Mouse (Mus musculus): ENCODE measurements around the gene Vsx2. TPM values are rescaled to one million over a fixed set of nuclear protein-coding genes. Genes with fewer than 3 reads are reported as not detected.

The Vsx2 gene
- total RNA-seq, 2 experiments from 2014 or later = not detected

GRCm38 (mm10) chr12:84546577-84547085, 22.9 kb upstream of the Vsx2 start:
- intact Hi-C loops (cut with DNase I) = no loop called here
- no peak overlapping the region for H3K4me3 ChIP-seq
- no peak overlapping the region for H3K27ac ChIP-seq
- no peak for DNase-seq
- TF ChIP-seq CTCF (IDR thresholded peaks at IDR 0.05) = no peak

DNA sequence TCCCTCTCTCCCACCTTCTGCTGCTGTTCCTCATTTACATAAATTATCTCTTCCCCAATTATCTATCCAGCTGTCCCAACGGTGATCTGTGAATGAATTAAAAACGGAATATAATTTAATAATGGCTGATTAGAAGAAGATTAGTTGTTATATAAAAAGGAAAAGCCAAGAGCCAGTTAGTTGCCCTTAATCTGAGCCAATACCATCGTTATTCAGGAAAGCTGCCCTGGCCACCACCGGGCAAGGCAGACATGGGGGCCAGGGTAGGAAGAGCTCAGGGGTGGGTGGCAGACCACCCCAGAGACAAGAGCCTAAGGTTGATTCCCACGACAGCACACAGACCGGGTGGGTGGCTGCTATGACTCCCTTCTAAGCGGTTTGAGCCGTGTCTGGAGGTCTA, 21.3 kb upstream of the Vsx2 start:
- no peak for DNase-seq
- no peak overlapping the region for H3K27ac ChIP-seq
- no peak for TF ChIP-seq CTCF (IDR thresholded peaks at IDR 0.05)
- H3K4me3 ChIP-seq = no peak overlapping the region
- intact Hi-C loops (cut with DNase I) = no loop called here

DNA sequence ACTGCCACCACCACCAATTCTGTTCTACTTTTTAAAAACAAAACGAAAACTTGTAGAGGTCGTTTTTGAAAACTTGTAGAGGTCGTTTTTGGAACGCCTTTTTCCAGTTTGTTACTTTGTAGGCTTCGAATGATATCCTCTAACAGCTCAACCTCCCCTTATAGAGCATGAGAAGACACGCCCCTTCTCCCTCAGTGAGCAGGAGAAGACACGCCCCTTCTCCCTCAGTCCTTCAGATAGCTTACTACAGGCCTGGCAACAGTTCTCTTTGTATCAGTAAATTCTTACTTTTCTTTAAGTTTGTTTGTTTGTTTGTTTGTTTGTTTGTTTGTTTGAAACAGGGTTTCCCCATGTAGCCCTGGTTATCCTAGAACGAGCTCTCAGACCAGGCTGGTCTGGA, 14.3 kb upstream of the Vsx2 start:
- Histone ChIP-seq H3K27ac (no peak overlapping the region), H3K4me3 (no peak overlapping the region)
- no peak for DNase-seq
- intact Hi-C loops (cut with DNase I) = no loop called here
- TF ChIP-seq CTCF (IDR thresholded peaks at IDR 0.05) = no peak

DNA sequence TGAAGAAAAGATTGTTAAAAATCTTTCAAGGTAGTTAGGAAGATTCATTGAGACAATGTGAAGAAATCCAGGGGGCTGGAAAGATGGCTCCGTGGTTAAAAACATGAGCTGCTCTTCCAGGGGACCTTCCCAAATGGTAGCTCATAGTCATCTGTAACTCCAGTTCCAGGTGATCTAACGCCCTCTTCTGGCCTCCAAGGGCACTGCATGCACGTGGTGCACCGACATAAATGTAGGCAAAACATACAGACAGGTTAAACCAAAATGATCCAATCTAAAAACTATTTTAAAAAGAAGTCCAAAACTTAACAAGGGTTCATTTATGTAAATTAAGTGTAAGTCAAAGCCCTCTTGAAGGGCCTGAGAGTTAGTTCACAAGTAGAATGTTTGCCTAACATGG, 7.0 kb upstream of the Vsx2 start:
- Histone ChIP-seq H3K4me3 (no peak overlapping the region), H3K27ac (no peak overlapping the region)
- TF ChIP-seq CTCF (IDR thresholded peaks at IDR 0.05) = peak; percentile 17; the same call in 1 of the 2 replicates
- no peak for DNase-seq
- intact Hi-C loops (cut with DNase I) = no loop called here

- H3K4me3 ChIP-seq = no peak overlapping the region
- no peak overlapping the region for H3K27ac ChIP-seq
- DNase-seq = no peak
- intact Hi-C loops (cut with DNase I) = no loop called here
- TF ChIP-seq CTCF (IDR thresholded peaks at IDR 0.05) = no peak
These were observed 2.0 kb upstream of the Vsx2 start for GRCm38 (mm10) chr12:84567576-84567975.

- no peak for DNase-seq
- TF ChIP-seq CTCF (IDR thresholded peaks at IDR 0.05) = no peak
- intact Hi-C loops (cut with DNase I) = no loop called here
- H3K4me3 ChIP-seq = no peak overlapping the region
- no peak overlapping the region for H3K27ac ChIP-seq
These were observed 573 bp downstream of the Vsx2 start for GRCm38 (mm10) chr12:84569976-84570693.

DNA sequence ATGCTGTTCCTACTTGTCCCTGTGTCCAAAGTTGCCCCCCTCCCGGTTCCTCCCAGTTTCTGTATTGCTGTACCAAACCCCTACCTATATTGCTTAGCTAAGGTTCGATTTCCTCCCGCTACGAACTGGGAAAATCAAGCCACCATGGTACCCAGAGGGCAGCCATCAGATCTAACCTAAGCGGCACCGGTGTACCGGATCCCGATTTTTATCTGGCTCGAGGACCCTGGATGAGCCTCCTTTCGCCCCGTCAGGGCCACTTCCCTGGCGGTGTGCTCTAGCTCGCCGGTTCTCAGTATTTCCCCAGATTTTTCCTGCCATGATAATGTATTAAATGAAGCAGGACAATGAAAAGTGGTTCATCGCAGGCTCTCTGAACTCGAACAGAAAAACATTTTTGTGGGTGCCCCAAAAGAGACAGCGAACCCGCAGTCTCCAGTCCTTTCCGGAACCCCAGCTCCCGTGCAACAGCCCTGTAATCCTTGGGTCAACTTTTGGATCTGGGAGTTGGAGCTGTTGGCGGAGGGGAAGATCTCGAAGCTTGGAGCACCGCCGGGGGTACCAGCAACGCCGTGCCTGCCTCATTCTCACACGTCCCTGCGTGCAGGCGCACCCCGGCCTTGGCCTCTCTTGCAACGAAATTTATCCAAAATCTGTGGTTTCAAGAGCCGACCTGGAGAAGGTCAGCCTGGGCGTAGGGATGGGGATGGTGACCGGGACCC, 1.3 kb downstream of the Vsx2 start:
- TF ChIP-seq CTCF (IDR thresholded peaks at IDR 0.05) = no peak
- no peak for DNase-seq
- H3K4me3 ChIP-seq = 0 out of 2 replicates have a peak overlapping the region, but pooled peaks have one; percentile 0
- intact Hi-C loops (cut with DNase I) = no loop called here
- no peak overlapping the region for H3K27ac ChIP-seq

GRCm38 (mm10) chr12:84571466-84572340, 2.1 kb downstream of the Vsx2 start:
- no peak for TF ChIP-seq CTCF (IDR thresholded peaks at IDR 0.05)
- Histone ChIP-seq H3K27ac (no peak overlapping the region), H3K4me3 (peak overlapping the region; percentile 0; the same call in 1 of the 2 replicates)
- DNase-seq = peak; percentile 23
- intact Hi-C loops (cut with DNase I) = no loop called here

DNA sequence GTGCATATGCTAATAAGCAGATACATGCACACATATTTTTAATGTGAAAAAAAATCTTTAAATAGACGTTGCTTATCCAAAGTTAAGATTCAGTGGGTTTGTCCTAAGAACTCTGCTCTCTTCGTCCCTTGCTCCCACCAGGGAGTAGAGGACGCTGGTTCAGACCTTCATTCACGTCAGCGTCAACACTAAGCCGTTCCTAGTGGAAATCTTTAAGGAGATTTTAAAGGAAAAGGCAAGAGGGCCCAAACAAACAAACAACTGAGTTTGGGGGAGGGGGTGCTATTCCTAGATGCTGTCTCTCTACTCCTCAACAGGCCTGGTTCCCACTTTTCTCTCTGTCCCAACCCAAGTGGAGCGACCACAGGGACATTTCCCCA, 2.8 kb downstream of the Vsx2 start:
- Histone ChIP-seq H3K27ac (no peak overlapping the region), H3K4me3 (no peak overlapping the region)
- intact Hi-C loops (cut with DNase I) = no loop called here
- no peak for DNase-seq
- no peak for TF ChIP-seq CTCF (IDR thresholded peaks at IDR 0.05)

GRCm38 (mm10) chr12:84573094-84573493, 3.5 kb downstream of the Vsx2 start:
- H3K4me3 ChIP-seq = no peak overlapping the region
- no peak overlapping the region for H3K27ac ChIP-seq
- DNase-seq = no peak
- no peak for TF ChIP-seq CTCF (IDR thresholded peaks at IDR 0.05)
- intact Hi-C loops (cut with DNase I) = no loop called here

DNA sequence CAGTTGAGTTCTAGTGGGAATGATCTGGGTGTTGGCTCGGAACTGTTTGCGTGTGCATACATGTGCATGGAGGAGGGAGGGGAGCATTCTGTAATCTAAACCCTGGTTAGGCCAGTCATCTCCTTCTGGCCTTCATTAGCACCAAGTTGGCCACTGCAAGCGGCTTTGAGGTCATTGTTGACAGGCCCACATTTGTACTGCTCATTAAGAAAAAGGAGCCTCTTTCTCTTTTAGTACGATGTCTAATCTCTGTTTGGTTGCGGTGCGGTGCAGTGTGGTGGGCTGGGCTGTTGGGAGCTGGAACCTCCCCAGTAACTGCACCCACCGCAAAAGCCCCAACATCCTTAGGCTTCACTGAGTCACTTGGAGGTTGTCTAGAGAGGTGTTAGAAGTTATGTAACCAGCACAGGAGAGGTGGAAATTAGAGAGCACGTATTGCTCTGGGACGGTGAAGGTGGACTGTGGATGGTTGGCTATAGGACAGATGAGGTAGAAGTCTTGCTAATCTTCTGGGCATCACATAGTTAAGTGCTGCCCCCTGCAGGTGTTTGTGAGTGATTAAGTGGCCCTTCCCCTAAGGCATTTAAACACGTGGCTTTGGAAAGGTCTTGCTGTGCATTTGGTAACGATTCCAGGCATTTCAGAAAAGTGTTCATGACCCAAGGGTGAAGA, 8.3 kb downstream of the Vsx2 start:
- no peak for TF ChIP-seq CTCF (IDR thresholded peaks at IDR 0.05)
- DNase-seq = no peak
- Histone ChIP-seq H3K4me3 (no peak overlapping the region), H3K27ac (no peak overlapping the region)
- intact Hi-C loops (cut with DNase I) = no loop called here

- intact Hi-C loops (cut with DNase I) = no loop called here
- Histone ChIP-seq H3K27ac (no peak overlapping the region), H3K4me3 (no peak overlapping the region)
- DNase-seq = no peak
- no peak for TF ChIP-seq CTCF (IDR thresholded peaks at IDR 0.05)
These were observed 8.8 kb downstream of the Vsx2 start for GRCm38 (mm10) chr12:84578440-84578770.

All from gastrocnemius, adult 2 months (tissue).